Mouse (Mus musculus) kidney, embryonic 14.5 days (tissue): Measurements from ENCODE around the gene Msrb1. TPM values are rescaled to one million over a fixed set of nuclear protein-coding genes. Genes with fewer than 3 reads are reported as not detected.

ENCODE experiments used
- ATAC-seq: fragments of 200-750 bp; cut with Nextera tagmentation; 2 replicates; pipeline ENCODE4 v1.8.0; 2017; ENCODE audit warnings: moderate number of reproducible peaks, mild to moderate bottlenecking, moderate TSS enrichment, moderate library complexity; ENCODE audit not compliant: low FRiP score, low TSS enrichment
- H3K27ac ChIP-seq: fragments of 300-500 bp; sonication (generic); 2 replicates; pipeline ENCODE4 v1.5.1; 2014; ENCODE audit warnings: low read depth, mild to moderate bottlenecking, low read length, moderate library complexity, mixed read lengths
- H3K27me3 ChIP-seq: fragments of 300-500 bp; sonication (generic); 2 replicates; pipeline ENCODE4 v1.6.1; 2014; ENCODE audit warnings: mild to moderate bottlenecking, low read length; ENCODE audit not compliant: control insufficient read depth, insufficient read depth
- H3K36me3 ChIP-seq: fragments of 300-500 bp; sonication (generic); 2 replicates; pipeline ENCODE4 v1.6.1; 2014; ENCODE audit warnings: low read length, mixed read lengths; ENCODE audit not compliant: control insufficient read depth, insufficient read depth
- H3K4me1 ChIP-seq: fragments of 300-500 bp; sonication (generic); 2 replicates; pipeline ENCODE4 v1.6.1; 2014; ENCODE audit warnings: low read length, mixed read lengths; ENCODE audit not compliant: control insufficient read depth, insufficient read depth
- H3K4me2 ChIP-seq: fragments of 300-500 bp; sonication (generic); replicated peaks from 2 replicates; pipeline ENCODE4 v1.6.1; 2014; ENCODE audit warnings: low read depth, mild to moderate bottlenecking, low read length
- H3K4me3 ChIP-seq: fragments of 300-500 bp; sonication (generic); 2 replicates; pipeline ENCODE4 v1.5.1; 2014; ENCODE audit warnings: mild to moderate bottlenecking, low read length
- H3K9ac ChIP-seq: fragments of 300-500 bp; sonication (generic); 2 replicates; pipeline ENCODE4 v1.6.1; 2014; ENCODE audit warnings: low read depth, mild to moderate bottlenecking, low read length, moderate library complexity
- H3K9me3 ChIP-seq: fragments of 300-500 bp; sonication (generic); 2 replicates; pipeline ENCODE4 v1.6.1; 2016; ENCODE audit warnings: low read length; ENCODE audit not compliant: control insufficient read depth
- WGBS: fragments of 180-500 bp; shearing (Covaris S2); extraction: QIAGEN DNeasy Blood & Tissue Kit; methylation state at CpG from one replicate; pipeline ENCODE4 v1.1.7; 2014; 5-methylcytosine and 5-hydroxymethylcytosine counted together
- polyA plus RNA-seq: library from polyadenylated mRNA; unstranded; fragments of >200 nt; fragmentation: Nextera tagmentation; extraction: Ambion mirVana; gene quantifications from 2 replicates; pipeline ENCODE4 v1.2.1, GENCODE M21; 2014

The Msrb1 gene
- polyA plus RNA-seq, 1 experiment from 2014 or later, result 35.2 TPM

- Histone ChIP-seq H3K4me1 (no peaks in the 10 kb centered on the region; the same call in 1 of the 2 replicates), H3K4me3 (no peak overlapping the region), H3K27me3 (peaks cover 10% of the 10 kb centered on the region), H3K9ac (no peak overlapping the region; the same call in 1 of the 2 replicates), H3K4me2 (no peak overlapping the region), H3K27ac (no peak overlapping the region), H3K36me3 (peaks cover 7% of the 10 kb centered on the region; the same call in 1 of the 2 replicates), H3K9me3 (no peaks in the 10 kb centered on the region)
- peak; percentile 79 for ATAC-seq
- 20% methylated on average over 7 of the region's 7 CpGs for WGBS
Observed at GRCm38 (mm10) chr17:24745526-24746497, 9.4 kb downstream of the Msrb1 start.

- Histone ChIP-seq H3K27me3 (peaks cover 20% of the 10 kb centered on the region), H3K9ac (no peak overlapping the region), H3K4me3 (no peak overlapping the region), H3K9me3 (no peaks in the 10 kb centered on the region), H3K36me3 (peaks cover 3% of the 10 kb centered on the region; the same call in 1 of the 2 replicates), H3K27ac (no peak overlapping the region), H3K4me1 (peaks cover 4% of the 10 kb centered on the region; the same call in 1 of the 2 replicates), H3K4me2 (no peak overlapping the region)
- peak; percentile 26 for ATAC-seq
- 38% methylated on average over 4 of the region's 4 CpGs for WGBS
Observed at GRCm38 (mm10) chr17:24746986-24747385, 10.5 kb downstream of the Msrb1 start.

- 28% methylated on average over 4 of the region's 4 CpGs for WGBS
- no peak overlapping the region for H3K4me3 ChIP-seq
- no peaks in the 10 kb centered on the region for H3K36me3 ChIP-seq
- H3K4me2 ChIP-seq, result no peak overlapping the region
- H3K27ac ChIP-seq, result no peak overlapping the region
- no peak overlapping the region for H3K9ac ChIP-seq
- ATAC-seq, result no peak
- H3K4me1 ChIP-seq, result peaks cover 14% of the 10 kb centered on the region
- no peaks in the 10 kb centered on the region for H3K9me3 ChIP-seq
- peaks cover 39% of the 10 kb centered on the region for H3K27me3 ChIP-seq
Observed at GRCm38 (mm10) chr17:24751528-24751927, 15.1 kb downstream of the Msrb1 start.

GRCm38 (mm10) chr17:24752415-24753394 is 16.3 kb downstream of the Msrb1 start, which contains the start of gene Hs3st6:
TSS of gene Hs3st6 (plus strand) at chr17:24752988.
- no peak within 1 kb of the TSS for H3K27ac ChIP-seq
- no peaks in the 10 kb centered on the region for H3K36me3 ChIP-seq
- peaks cover 39% of the 10 kb centered on the region for H3K27me3 ChIP-seq
- peak; percentile 89 for ATAC-seq
- H3K4me3 ChIP-seq, result peak within 1 kb of the TSS; percentile 62
- no peaks in the 10 kb centered on the region for H3K9me3 ChIP-seq
- peak within 1 kb of the TSS; percentile 98 for H3K4me2 ChIP-seq
- peak within 1 kb of the TSS; percentile 66 for H3K9ac ChIP-seq
- under 1% methylated on average over 79 of the region's 82 CpGs for WGBS
- H3K4me1 ChIP-seq, result peaks cover 14% of the 10 kb centered on the region; the same call in 1 of the 2 replicates

GRCm38 (mm10) chr17:24757394-24757793 is 21.0 kb downstream of the Msrb1 start:
- no peak overlapping the region for H3K9ac ChIP-seq
- 67% methylated on average over 1 of the region's 1 CpGs for WGBS
- H3K9me3 ChIP-seq, result no peaks in the 10 kb centered on the region
- H3K36me3 ChIP-seq, result no peaks in the 10 kb centered on the region
- H3K4me3 ChIP-seq, result no peak overlapping the region
- no peak overlapping the region for H3K27ac ChIP-seq
- peaks cover 20% of the 10 kb centered on the region for H3K4me1 ChIP-seq
- peak; percentile 65 for ATAC-seq
- H3K4me2 ChIP-seq, result no peak overlapping the region
- peaks cover 16% of the 10 kb centered on the region for H3K27me3 ChIP-seq

- WGBS, result 29% methylated on average over 5 of the region's 5 CpGs
- Histone ChIP-seq H3K9ac (no peak overlapping the region), H3K4me2 (no peak overlapping the region), H3K4me1 (peaks cover 38% of the 10 kb centered on the region), H3K27ac (peak overlapping the region; percentile 61; the same call in 1 of the 2 replicates), H3K4me3 (no peak overlapping the region), H3K9me3 (no peaks in the 10 kb centered on the region), H3K36me3 (no peaks in the 10 kb centered on the region), H3K27me3 (0 out of 2 replicates have a peak, but pooled peaks cover 2% of the 10 kb centered on the region)
- ATAC-seq, result peak; percentile 25; the same call in 1 of the 2 replicates
Observed at GRCm38 (mm10) chr17:24761121-24761520, 24.7 kb downstream of the Msrb1 start.

- peaks cover 58% of the 10 kb centered on the region for H3K4me1 ChIP-seq
- H3K27ac ChIP-seq, result peak overlapping the region; percentile 77
- no peaks in the 10 kb centered on the region for H3K27me3 ChIP-seq
- peak; percentile 44 for ATAC-seq
- no peaks in the 10 kb centered on the region for H3K36me3 ChIP-seq
- H3K9me3 ChIP-seq, result no peaks in the 10 kb centered on the region
- 30% methylated on average over 22 of the region's 22 CpGs for WGBS
- peak overlapping the region; percentile 15 for H3K4me2 ChIP-seq
- H3K4me3 ChIP-seq, result no peak overlapping the region
- no peak overlapping the region; the same call in 1 of the 2 replicates for H3K9ac ChIP-seq
Observed at GRCm38 (mm10) chr17:24765016-24765905, 28.8 kb downstream of the Msrb1 start.
